Mouse (Mus musculus) liver (tissue): ENCODE measurements around the gene Rab30.

Experiments
- DNase-seq: peaks from one replicate; pipeline ENCODE4 v3.0.0-alpha.2; 2020; ENCODE audit warnings: mixed read lengths

Rab30 gene

DNA sequence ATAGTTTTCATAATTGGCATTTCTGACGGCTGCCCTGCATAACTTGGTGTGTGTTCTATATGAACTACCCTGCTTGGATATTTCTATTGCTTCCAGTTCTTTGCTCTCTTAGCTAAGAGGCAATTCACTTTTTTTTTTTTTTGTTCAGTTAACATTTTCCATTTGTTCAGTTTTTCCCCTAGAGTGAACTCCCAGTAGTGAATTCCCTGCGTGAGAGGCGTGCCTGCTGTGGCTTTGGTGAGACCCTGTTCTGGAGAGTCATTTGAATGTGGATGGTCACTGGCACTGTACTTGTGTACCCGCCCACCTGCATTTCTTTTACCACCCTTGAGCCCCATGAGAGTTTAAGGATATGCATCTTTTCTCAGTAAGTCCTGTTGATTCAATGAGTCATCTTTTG is 60.8 kb downstream of the Rab30 start:
- no peak for DNase-seq

DNA sequence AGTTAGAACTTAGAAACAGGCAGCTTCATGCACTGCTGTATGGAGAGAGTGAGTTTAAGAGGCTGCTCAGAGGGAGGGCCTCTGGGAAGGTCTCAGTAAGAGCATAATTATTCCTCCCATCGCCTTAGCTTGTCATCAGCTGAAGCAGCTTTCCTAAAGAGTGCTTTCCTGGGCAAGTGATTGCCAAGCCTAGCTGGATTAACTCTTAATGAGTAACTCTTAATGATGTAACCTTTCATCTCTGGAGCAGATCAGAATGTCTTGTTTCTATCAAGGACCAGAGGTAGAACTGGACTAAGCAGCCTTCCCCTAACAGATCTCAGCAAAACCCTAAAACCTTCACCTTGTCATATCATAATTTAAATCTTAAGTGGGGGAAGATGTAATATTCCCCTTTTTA is 61.8 kb downstream of the Rab30 start:
- DNase-seq = no peak

GRCm38 (mm10) chr7:92804919-92805668 is 63.7 kb downstream of the Rab30 start:
- no peak for DNase-seq

DNA sequence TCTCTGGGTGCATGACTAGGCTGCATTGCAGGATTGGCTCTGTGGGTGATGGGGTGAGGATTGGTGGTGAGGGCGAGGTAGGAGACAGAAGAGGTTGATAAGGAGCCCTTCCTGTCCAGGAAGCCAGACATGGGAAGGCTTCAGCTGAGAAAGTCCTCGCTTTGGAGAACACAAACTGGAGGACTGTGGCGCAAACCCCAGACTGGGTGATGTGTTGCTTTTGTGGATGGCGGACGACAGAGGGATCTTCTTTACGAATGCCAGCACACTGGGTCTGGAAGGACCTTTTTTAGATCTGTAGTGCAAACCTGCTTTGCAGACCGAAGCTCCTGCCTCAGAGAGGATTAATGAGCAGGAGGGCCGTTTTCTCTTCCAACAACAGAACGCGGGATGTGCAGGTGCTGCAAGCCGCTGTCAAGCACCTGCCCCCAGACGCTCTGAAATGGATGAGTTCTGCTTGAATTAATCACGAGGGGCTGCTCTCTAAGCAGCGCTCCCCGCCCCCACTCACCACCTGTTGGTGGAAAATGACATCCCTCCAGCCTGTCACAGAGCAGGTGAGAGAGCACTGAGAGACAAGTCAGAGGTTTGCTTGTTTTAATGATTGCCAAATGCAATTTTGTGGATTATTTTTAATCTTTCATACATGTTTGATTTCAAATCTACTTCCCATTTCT is 65.2 kb downstream of the Rab30 start:
- no peak for DNase-seq

DNA sequence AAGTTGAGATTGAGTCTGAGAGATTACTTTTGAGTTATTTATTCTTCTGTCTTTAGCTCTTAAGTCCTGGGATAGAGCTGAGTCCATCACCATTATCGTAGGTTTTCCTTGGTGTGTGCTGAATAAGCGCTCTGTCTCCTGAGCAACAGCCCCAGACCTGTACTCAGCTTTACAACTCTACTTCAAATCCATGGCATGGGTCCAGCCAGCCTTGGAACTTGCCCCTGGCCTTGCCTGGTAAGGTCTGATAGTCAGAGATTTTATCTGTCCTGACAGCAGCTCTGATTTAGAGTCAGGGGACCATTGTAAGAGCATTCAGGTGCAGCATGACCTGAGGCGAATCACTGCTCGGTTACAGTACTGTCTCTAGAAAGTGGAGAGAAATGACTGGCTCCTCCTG is 66.1 kb downstream of the Rab30 start:
- DNase-seq = no peak

- no peak for DNase-seq
These were observed 70.4 kb downstream of the Rab30 start for GRCm38 (mm10) chr7:92811667-92812279.

GRCm38 (mm10) chr7:92817242-92817641 is 75.8 kb downstream of the Rab30 start:
- DNase-seq = no peak

GRCm38 (mm10) chr7:92817886-92818285 is 76.5 kb downstream of the Rab30 start:
- no peak for DNase-seq

DNA sequence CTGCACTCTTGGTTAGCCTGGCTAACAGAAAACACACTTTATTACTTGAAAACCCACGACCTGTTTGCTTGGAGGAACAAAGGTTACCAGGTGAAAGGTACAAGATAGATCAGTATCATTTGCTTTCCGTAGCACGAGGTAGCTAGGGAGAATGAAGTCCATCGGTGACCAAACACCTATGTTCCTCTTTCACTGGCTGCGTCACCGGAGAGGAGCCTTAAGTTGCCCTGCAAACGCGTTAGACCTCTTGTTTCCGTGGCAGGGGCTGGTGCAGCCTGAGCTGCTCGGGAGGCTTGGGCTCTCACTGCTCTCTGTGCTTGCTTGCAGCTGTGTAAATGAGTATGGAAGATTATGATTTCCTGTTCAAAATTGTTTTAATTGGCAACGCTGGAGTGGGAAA is 78.3 kb downstream of the Rab30 start:
- no peak for DNase-seq

DNA sequence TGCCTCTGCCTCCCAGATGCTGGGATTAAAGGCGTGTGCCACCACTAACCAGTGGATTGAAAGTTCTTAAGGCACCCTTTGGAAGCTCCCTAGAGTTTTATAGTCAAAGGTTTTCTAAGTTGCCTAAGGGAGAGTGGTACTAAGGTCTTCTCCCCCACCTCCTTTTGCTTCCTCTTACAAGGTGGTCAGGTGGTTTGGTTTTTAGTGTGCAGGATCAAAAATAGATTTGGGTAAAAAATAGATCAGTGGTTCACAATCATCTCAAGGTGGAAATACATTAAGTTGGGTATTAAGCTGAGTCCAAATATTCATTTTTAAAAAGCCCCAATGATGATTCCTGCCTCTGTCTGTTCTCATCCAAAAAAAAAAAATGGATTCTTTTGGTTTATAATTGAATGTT is 79.0 kb downstream of the Rab30 start:
- no peak for DNase-seq

- no peak for DNase-seq
These were observed 79.6 kb downstream of the Rab30 start for GRCm38 (mm10) chr7:92820941-92821465.

- DNase-seq = no peak
These were observed 80.5 kb downstream of the Rab30 start for GRCm38 (mm10) chr7:92821871-92822270.

GRCm38 (mm10) chr7:92822409-92823101 is 81.2 kb downstream of the Rab30 start:
- no peak for DNase-seq

GRCm38 (mm10) chr7:92826248-92826647 is 84.8 kb downstream of the Rab30 start:
- no peak for DNase-seq

DNA sequence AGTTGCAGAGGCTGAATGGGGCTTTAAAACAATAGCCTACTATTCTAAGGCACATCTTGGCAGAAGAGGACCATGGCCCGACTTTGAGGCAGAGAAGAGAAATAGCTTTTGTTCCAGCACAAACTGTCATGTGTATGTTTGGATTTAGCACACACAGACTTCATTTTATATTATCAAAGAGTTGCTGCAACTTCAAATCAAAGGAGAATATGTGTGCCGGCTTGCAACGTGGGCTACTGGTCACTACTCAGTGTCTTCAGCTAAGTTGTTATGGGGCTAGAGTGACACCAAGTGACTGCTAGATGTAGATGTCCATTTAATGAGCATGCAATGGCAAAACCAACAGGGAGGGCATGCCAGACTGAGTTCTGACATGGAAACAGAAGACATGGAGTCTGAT is 86.6 kb downstream of the Rab30 start:
- no peak for DNase-seq

GRCm38 (mm10) chr7:92832395-92832794 is 91.0 kb downstream of the Rab30 start:
- DNase-seq = no peak

- no peak for DNase-seq
These were observed 93.0 kb downstream of the Rab30 start for GRCm38 (mm10) chr7:92834391-92834790.

DNA sequence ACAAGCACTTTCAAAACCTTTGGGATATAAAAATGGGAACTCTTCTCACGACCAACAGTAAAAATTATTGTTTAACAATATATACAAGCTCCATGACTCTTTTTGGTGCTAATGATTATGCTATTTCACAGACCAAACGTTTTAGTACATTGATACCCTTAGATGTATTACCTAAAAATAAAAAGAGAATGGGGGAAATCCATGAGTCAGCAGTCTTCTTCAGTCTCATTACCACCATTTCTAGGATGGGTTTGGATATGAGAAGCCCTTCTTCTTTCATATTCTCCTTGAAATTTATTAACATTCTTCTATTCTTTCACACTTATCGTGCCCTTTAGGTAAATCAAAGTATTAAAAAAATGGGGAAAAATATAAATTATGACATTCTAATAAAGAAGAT is 95.0 kb downstream of the Rab30 start:
- DNase-seq = no peak

GRCm38 (mm10) chr7:92837226-92837625 is 95.8 kb downstream of the Rab30 start:
- no peak for DNase-seq

- no peak for DNase-seq
These were observed 96.5 kb downstream of the Rab30 start for GRCm38 (mm10) chr7:92837907-92838306.

DNA sequence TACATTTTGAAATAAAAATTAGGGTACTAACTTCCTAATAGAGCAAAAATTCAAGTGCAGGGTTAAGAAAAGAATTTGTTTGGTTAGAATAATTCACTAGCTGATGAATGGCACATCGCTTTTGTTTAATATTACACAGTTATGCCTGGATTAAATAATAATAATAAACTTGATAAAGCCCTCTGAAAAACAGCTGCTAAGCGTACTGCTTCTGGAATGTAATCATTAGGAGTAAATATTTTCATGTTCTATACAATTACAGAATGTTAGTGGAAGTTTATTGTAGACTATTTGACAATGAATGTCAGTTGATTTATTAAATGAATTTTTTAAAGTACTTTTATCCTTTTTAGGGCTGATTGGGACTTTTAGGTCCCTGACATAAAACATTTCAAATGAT is 100.9 kb downstream of the Rab30 start:
- DNase-seq = no peak

DNA sequence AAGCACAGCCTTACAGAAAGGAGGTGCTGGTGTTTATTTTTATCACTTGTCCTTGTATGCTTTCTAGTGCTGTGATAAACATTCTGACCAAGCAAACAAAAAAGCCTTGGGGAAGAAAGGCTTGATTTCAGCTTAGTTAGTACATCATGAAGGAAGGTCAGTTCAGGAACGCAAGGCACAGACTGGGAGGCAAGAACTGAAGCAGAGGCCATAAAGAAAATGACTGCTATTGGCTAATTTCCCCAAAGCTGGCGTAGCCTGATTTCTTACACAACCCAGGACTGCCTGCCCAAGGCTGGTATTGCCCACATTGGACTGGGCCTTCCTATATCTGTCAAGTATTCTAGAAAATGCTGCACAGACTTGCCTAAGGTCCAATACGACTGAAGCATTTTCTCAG is 106.8 kb downstream of the Rab30 start:
- no peak for DNase-seq

- DNase-seq = no peak
These were observed 125.1 kb downstream of the Rab30 start for GRCm38 (mm10) chr7:92866526-92866925.
